Mouse (Mus musculus) MEL (cell line): ENCODE results near the gene Fanci. TPM values are rescaled to one million over a fixed set of nuclear protein-coding genes. Genes with fewer than 3 reads are reported as not detected.

ENCODE experiments used
- DNase-seq: peaks from one replicate; pipeline ENCODE4 v3.0.0; 2011; ENCODE audit warnings: low read depth, low spot score
- H3K27ac ChIP-seq: 2 replicates; pipeline ENCODE4 v1.5.1; 2012; ENCODE audit warnings: low read depth, mild to moderate bottlenecking, control low read depth, low read length, moderate library complexity; ENCODE audit not compliant: control insufficient read depth
- H3K27me3 ChIP-seq, 2 experiments: fragments of 150-350 bp in 1 of 2; sonication (generic) in 1 of 2; 2 replicates each; pipeline ENCODE4 v1.6.1; 2012; ENCODE audit warnings: low read length in 2 of 2, mild to moderate bottlenecking in 2 of 2, improper control_type of control experiment in 1 of 2, moderate library complexity in 1 of 2; ENCODE audit not compliant: insufficient read depth in 2 of 2, control insufficient read depth in 1 of 2
- H3K36me3 ChIP-seq, 2 experiments: 2 replicates each; pipeline ENCODE4 v1.6.1; 2012 to 2014; ENCODE audit warnings: low read length in 2 of 2, improper control_type of control experiment in 1 of 2, inconsistent platforms in 1 of 2, mild to moderate bottlenecking in 1 of 2; ENCODE audit not compliant: insufficient read depth in 2 of 2, control insufficient read depth in 1 of 2
- H3K4me1 ChIP-seq, 2 experiments: fragments of 150-350 bp in 1 of 2; sonication (generic) in 1 of 2; 2 replicates each; pipeline ENCODE4 v1.6.1; 2012; ENCODE audit warnings: low read length in 2 of 2, improper control_type of control experiment in 1 of 2, mild to moderate bottlenecking in 1 of 2; ENCODE audit not compliant: insufficient read depth in 2 of 2, control insufficient read depth in 1 of 2
- H3K4me3 ChIP-seq, 2 experiments: fragments of 150-350 bp in 1 of 2; sonication (generic) in 1 of 2; 2 replicates each; pipeline ENCODE4 v1.5.1; 2012; ENCODE audit warnings: low read depth in 2 of 2, low read length in 2 of 2, mild to moderate bottlenecking in 2 of 2, moderate library complexity in 2 of 2, control low read depth in 1 of 2, improper control_type of control experiment in 1 of 2; ENCODE audit not compliant: control insufficient read depth in 1 of 2, insufficient read depth in 1 of 2
- H3K79me2 ChIP-seq: 2 replicates; pipeline ENCODE4 v1.6.1; 2012; ENCODE audit warnings: mild to moderate bottlenecking, low read length, moderate library complexity; ENCODE audit not compliant: control insufficient read depth, poor library complexity, insufficient read depth
- H3K9ac ChIP-seq: 2 replicates; pipeline ENCODE4 v1.6.1; 2012; ENCODE audit warnings: low read depth, mild to moderate bottlenecking, control low read depth, low read length, moderate library complexity; ENCODE audit not compliant: control insufficient read depth, poor library complexity, severe bottlenecking
- H3K9me3 ChIP-seq: fragments of 150-350 bp; sonication (generic); replicated peaks from 2 replicates; pipeline ENCODE4 v1.6.1; 2012; ENCODE audit warnings: mild to moderate bottlenecking, low read length, improper control_type of control experiment, moderate library complexity; ENCODE audit not compliant: insufficient read depth
- BHLHE40 ChIP-seq: IDR thresholded peaks from 2 replicates; pipeline ENCODE4 v1.6.1; 2012; ENCODE audit warnings: low read depth, mild to moderate bottlenecking, inconsistent platforms, low read length, improper control_type of control experiment, borderline replicate concordance
- CHD1 ChIP-seq: IDR thresholded peaks from 2 replicates; pipeline ENCODE4 v1.6.1; 2012; ENCODE audit warnings: low read depth, mild to moderate bottlenecking, inconsistent platforms, low read length, improper control_type of control experiment
- E2F4 ChIP-seq: IDR thresholded peaks from 2 replicates; pipeline ENCODE4 v1.6.1; 2011; ENCODE audit warnings: low read depth, low read length, improper control_type of control experiment, borderline replicate concordance
- ELF1 ChIP-seq: IDR thresholded peaks from 2 replicates; pipeline ENCODE4 v1.6.1; 2014; ENCODE audit warnings: low read depth, mild to moderate bottlenecking, inconsistent platforms, low read length, improper control_type of control experiment, moderate library complexity
- GABPA ChIP-seq: IDR thresholded peaks from 2 replicates; pipeline ENCODE4 v1.6.1; 2012; ENCODE audit warnings: low read depth, mild to moderate bottlenecking, inconsistent platforms, low read length, improper control_type of control experiment, moderate library complexity
- GATA1 ChIP-seq: IDR thresholded peaks from 2 replicates; pipeline ENCODE4 v1.6.1; 2011; ENCODE audit warnings: low read depth, low read length, improper control_type of control experiment
- KAT2A ChIP-seq: conservative IDR thresholded peaks from 2 replicates; pipeline ENCODE4 v1.6.1; 2012; ENCODE audit warnings: low read depth, low read length, improper control_type of control experiment, inconsistent platforms
- MAFK ChIP-seq: IDR thresholded peaks from 2 replicates; pipeline ENCODE4 v1.6.1; 2011; ENCODE audit warnings: low read depth, mild to moderate bottlenecking, low read length, improper control_type of control experiment, borderline replicate concordance
- MAX ChIP-seq: IDR thresholded peaks from 2 replicates; pipeline ENCODE4 v1.6.1; 2011; ENCODE audit warnings: low read length, improper control_type of control experiment
- MAZ ChIP-seq: IDR thresholded peaks from 2 replicates; pipeline ENCODE4 v1.6.1; 2012; ENCODE audit warnings: low read depth, mild to moderate bottlenecking, inconsistent platforms, low read length, improper control_type of control experiment
- MEF2A ChIP-seq: IDR thresholded peaks from 2 replicates; pipeline ENCODE4 v1.6.1; 2014; ENCODE audit warnings: low read depth, mild to moderate bottlenecking, inconsistent platforms, low read length, improper control_type of control experiment; ENCODE audit not compliant: poor library complexity, insufficient replicate concordance, severe bottlenecking; ENCODE audit errors: extremely low read depth
- MYB ChIP-seq: IDR thresholded peaks from 2 replicates; pipeline ENCODE4 v1.6.1; 2011; ENCODE audit warnings: mild to moderate bottlenecking, low read depth, low read length, improper control_type of control experiment
- NELFE ChIP-seq: IDR thresholded peaks from 2 replicates; pipeline ENCODE4 v1.6.1; 2011; ENCODE audit warnings: low read depth, low read length, improper control_type of control experiment
- POLR2A ChIP-seq, 2 experiments: IDR thresholded peaks; 2 replicates each; pipeline ENCODE4 v1.6.1; 2011 to 2012; ENCODE audit warnings: low read length in 2 of 2, mild to moderate bottlenecking in 2 of 2, control low read depth in 1 of 2, improper control_type of control experiment in 1 of 2, low read depth in 1 of 2, moderate library complexity in 1 of 2; ENCODE audit not compliant: control insufficient read depth in 1 of 2, insufficient read depth in 1 of 2, poor library complexity in 1 of 2
- POLR2AphosphoS2 ChIP-seq: IDR thresholded peaks from 2 replicates; pipeline ENCODE4 v1.6.1; 2011; ENCODE audit warnings: low read length, improper control_type of control experiment
- RAD21 ChIP-seq: IDR thresholded peaks from 2 replicates; pipeline ENCODE4 v1.6.1; 2011; ENCODE audit warnings: mild to moderate bottlenecking, low read depth, low read length, improper control_type of control experiment
- RCOR1 ChIP-seq: IDR thresholded peaks from 2 replicates; pipeline ENCODE4 v1.6.1; 2012; ENCODE audit warnings: low read depth, mild to moderate bottlenecking, inconsistent platforms, low read length, improper control_type of control experiment
- SMC3 ChIP-seq: IDR thresholded peaks from 2 replicates; pipeline ENCODE4 v1.6.1; 2011; ENCODE audit warnings: low read depth, low read length, improper control_type of control experiment
- TAL1 ChIP-seq: IDR thresholded peaks from 2 replicates; pipeline ENCODE4 v1.6.1; 2012; ENCODE audit warnings: mild to moderate bottlenecking, inconsistent platforms, low read length, moderate library complexity, mixed read lengths
- TBP ChIP-seq: IDR thresholded peaks from 2 replicates; pipeline ENCODE4 v1.8.0; 2011; ENCODE audit warnings: low read depth, low read length, improper control_type of control experiment
- UBTF ChIP-seq: IDR thresholded peaks from 2 replicates; pipeline ENCODE4 v1.6.1; 2012; ENCODE audit warnings: low read depth, mild to moderate bottlenecking, inconsistent platforms, low read length, improper control_type of control experiment, moderate library complexity, borderline replicate concordance; ENCODE audit not compliant: insufficient read depth
- USF1 ChIP-seq: IDR thresholded peaks from 2 replicates; pipeline ENCODE4 v1.6.1; 2014; ENCODE audit warnings: low read depth, mild to moderate bottlenecking, inconsistent platforms, low read length, improper control_type of control experiment, moderate library complexity
- USF2 ChIP-seq, 2 experiments: IDR thresholded peaks; 2 replicates each; pipeline ENCODE4 v1.6.1; 2011 to 2012; ENCODE audit warnings: improper control_type of control experiment in 2 of 2, low read length in 2 of 2, borderline replicate concordance in 1 of 2, inconsistent platforms in 1 of 2, low read depth in 1 of 2, mild to moderate bottlenecking in 1 of 2; ENCODE audit not compliant: insufficient read depth in 1 of 2
- ZNF384 ChIP-seq: IDR thresholded peaks from 2 replicates; pipeline ENCODE4 v1.6.1; 2012; ENCODE audit warnings: low read depth, mild to moderate bottlenecking, inconsistent platforms, low read length, improper control_type of control experiment
- polyA plus RNA-seq, 2 experiments: library from polyadenylated mRNA; stranded (reverse) in 1 of 2; unstranded in 1 of 2; fragments of >175 nt in 1 of 2; fragments of >200 nt in 1 of 2; gene quantifications; 2 replicates each; pipeline versions ENCODE4 v1.2.1 to v1.2.4; 2012; ENCODE audit warnings: low replicate concordance in 2 of 2, low read depth in 1 of 2; ENCODE audit not compliant: insufficient read length in 2 of 2, insufficient read depth in 1 of 2, missing spikeins in 1 of 2
- total RNA-seq: library from RNA; depleted of rRNA; stranded (reverse); fragments of 300-350 nt; gene quantifications from 2 replicates; pipeline ENCODE4 v1.2.3, GENCODE M21; 2012

Fanci gene
- total and polyA plus RNA-seq, 3 experiments = 8.4 to 9.0 TPM; not detected in 1

- no peak for DNase-seq
- Histone ChIP-seq H3K27ac (no peak overlapping the region), H3K79me2 (no peaks in the 10 kb centered on the region), H3K4me3 (no peak overlapping the region)
- no peak for TF ChIP-seq POLR2A (IDR thresholded peaks at IDR 0.05; ENCODE audit: control insufficient read depth in 1 of 2, insufficient read depth in 1 of 2, low read depth in 1 of 2, low read length in 2 of 2, poor library complexity in 1 of 2)
- no peak for TF ChIP-seq MAZ
- no peak for TF ChIP-seq ELF1
- TF ChIP-seq BHLHE40 = no peak
- no peak for TF ChIP-seq POLR2AphosphoS2
- no peak for TF ChIP-seq GABPA
- TF ChIP-seq MYB = no peak
- no peak for TF ChIP-seq RCOR1
- no peak for TF ChIP-seq USF2 (IDR thresholded peaks at IDR 0.05; ENCODE audit: borderline replicate concordance in 1 of 2, insufficient read depth in 1 of 2, low read depth in 1 of 2, low read length in 2 of 2)
- TF ChIP-seq MEF2A = no peak
- TF ChIP-seq SMC3 = no peak
- no peak for TF ChIP-seq ZNF384
- TF ChIP-seq CHD1 = no peak
- no peak for TF ChIP-seq TAL1
- no peak for TF ChIP-seq KAT2A
- no peak for TF ChIP-seq GATA1
- TF ChIP-seq TBP = no peak
- no peak for TF ChIP-seq E2F4
- no peak for TF ChIP-seq RAD21
- TF ChIP-seq, all 39 proteins: peak for 0
- Histone ChIP-seq H3K9me3 (no peaks in the 10 kb centered on the region), H3K9ac (no peak overlapping the region), H3K27me3 (no peaks in the 10 kb centered on the region), H3K36me3 (no peaks in the 10 kb centered on the region; a peak in 1 of 4 replicates), H3K4me1 (no peaks in the 10 kb centered on the region)
These were observed 44.5 kb upstream of the Fanci start for GRCm38 (mm10) chr7:79347108-79347813.

GRCm38 (mm10) chr7:79348816-79349215, 42.9 kb upstream of the Fanci start:
- no peak overlapping the region for H3K9ac ChIP-seq
- TF ChIP-seq UBTF (no peak), MAFK (no peak), NELFE (no peak), MAX (no peak), USF1 (no peak), RAD21 (no peak)
- H3K79me2 ChIP-seq = no peaks in the 10 kb centered on the region
- H3K4me1 ChIP-seq = no peaks in the 10 kb centered on the region
- DNase-seq = no peak
- no peak overlapping the region for H3K27ac ChIP-seq
- no peaks in the 10 kb centered on the region for H3K9me3 ChIP-seq
- H3K27me3 ChIP-seq = no peaks in the 10 kb centered on the region
- H3K4me3 ChIP-seq = no peak overlapping the region
- no peaks in the 10 kb centered on the region; a peak in 1 of 4 replicates for H3K36me3 ChIP-seq
